In genomic region chr4:46506801-46507610, GRCm38 (mm10) we compare ENCODE assay signal across 8 mouse cellular contexts. TPM values are rescaled to one million over a fixed set of nuclear protein-coding genes. Genes with fewer than 3 reads are reported as not detected.
A peak's percentile ranks its signal among the peaks of the same experiment; 100 is the strongest.
DNase-seq lines count a peak whose midpoint lies in the region; ATAC-seq lines count a peak whose summit lies in the region.

No protein-coding gene starts in this region.

- peak overlapping the region; percentile 75 for H3K4me2 ChIP-seq in hindbrain, embryonic 13.5 days

- H3K27me3 ChIP-seq in hindbrain, embryonic 13.5 days: peaks cover 25% of the 10 kb centered on the region

- peak; percentile 85 for DNase-seq in T-cell, adult 2 months (ENCODE audit: low spot score)
- peak; percentile 89 to 95 for DNase-seq in cerebellum, postnatal 25 days
- peak; percentile 89 to 93 for DNase-seq in frontal cortex, postnatal 14 days (ENCODE audit: low spot score in 2 of 2)
- DNase-seq in layer of hippocampus, postnatal 25 days (ENCODE audit: extremely low spot score in 1 of 2, low spot score in 1 of 2): peak; percentile 89 to 92
- DNase-seq in lung, postnatal 14 days: peak; percentile 97
- peak; percentile 90 for DNase-seq in retina, adult 2 months (ENCODE audit: low read depth, low spot score)
- peak; percentile 89 for DNase-seq in thymus, postnatal 25 days

- WGBS in hindbrain, embryonic 13.5 days: under 1% methylated on average over 94 of the region's 94 CpGs

- H3K9me3 ChIP-seq in hindbrain, embryonic 13.5 days: no peaks in the 10 kb centered on the region

- peaks cover 22% of the 10 kb centered on the region for H3K36me3 ChIP-seq in hindbrain, embryonic 13.5 days

- ATAC-seq in hindbrain, embryonic 13.5 days (ENCODE audit: low FRiP score): peak; percentile 96

- H3K27ac ChIP-seq in hindbrain, embryonic 13.5 days: peak overlapping the region; percentile 84

- H3K4me1 ChIP-seq in hindbrain, embryonic 13.5 days (replicated peaks): peaks cover 21% of the 10 kb centered on the region

- H3K9ac ChIP-seq in hindbrain, embryonic 13.5 days: peak overlapping the region; percentile 82

- peak overlapping the region; percentile 62 for H3K4me3 ChIP-seq in hindbrain, embryonic 13.5 days

RNA-seq across cellular contexts. Expression of gene Nans, which starts 18.0 kb away (rescaled TPM):
- 64.7 and 67.5 TPM in 2 replicates for polyA plus RNA-seq in hindbrain, embryonic 13.5 days (2015; fragmentation: Nextera tagmentation; extraction: Ambion mirVana)
- total RNA-seq in layer of hippocampus, postnatal 25 days (2021): 10 to 100 TPM; 20.3 to 24.5 TPM

RNA-seq across cellular contexts. Expression of gene Trim14, which starts 28.9 kb away (rescaled TPM):
- 0.93 and 0.96 TPM in 2 replicates for polyA plus RNA-seq in hindbrain, embryonic 13.5 days (2015; fragmentation: Nextera tagmentation; extraction: Ambion mirVana)
- under 1 TPM; 0.42 to 0.54 TPM for total RNA-seq in layer of hippocampus, postnatal 25 days (2021)

RNA-seq across cellular contexts. Expression of gene Anp32b, which starts 56.3 kb away (rescaled TPM):
- polyA plus RNA-seq in hindbrain, embryonic 13.5 days (2015; fragmentation: Nextera tagmentation; extraction: Ambion mirVana): 97.0 and 104 TPM in 2 replicates
- 10 to 100 TPM; 48.9 to 53.4 TPM for total RNA-seq in layer of hippocampus, postnatal 25 days (2021)

Comparison
In these comparisons a context has a peak if more than half of its experiments do, and no peak if none do; other contexts are left out.
1. Peak in every context shown above with its lines: DNase-seq, ATAC-seq, H3K4me3 ChIP-seq and H3K27ac ChIP-seq.